Mouse (Mus musculus) liver, embryonic 16.5 days (tissue): ENCODE measurements around the gene Tert. TPM values are rescaled to one million over a fixed set of nuclear protein-coding genes. Genes with fewer than 3 reads are reported as not detected.

ENCODE experiments used
- ATAC-seq: fragments of 200-750 bp; cut with Nextera tagmentation; 2 replicates; pipeline ENCODE4 v1.8.0; 2017; ENCODE audit warnings: low read depth, mild to moderate bottlenecking, moderate number of reproducible peaks, moderate library complexity
- H3K27ac ChIP-seq: fragments of 300-500 bp; sonication (generic); 2 replicates; pipeline ENCODE4 v1.5.1; 2014; ENCODE audit warnings: mild to moderate bottlenecking, low read length
- H3K27me3 ChIP-seq: fragments of 300-500 bp; sonication (generic); 2 replicates; pipeline ENCODE4 v1.6.1; 2014; ENCODE audit warnings: low read depth, low read length, mixed read lengths; ENCODE audit not compliant: control insufficient read depth, insufficient read depth
- H3K36me3 ChIP-seq: fragments of 300-500 bp; sonication (generic); 2 replicates; pipeline ENCODE4 v1.6.1; 2014; ENCODE audit warnings: mild to moderate bottlenecking; ENCODE audit not compliant: control insufficient read depth, insufficient read depth
- H3K4me1 ChIP-seq: fragments of 300-500 bp; sonication (generic); 2 replicates; pipeline ENCODE4 v1.6.1; 2014; ENCODE audit warnings: low read depth, low read length, mixed read lengths; ENCODE audit not compliant: control insufficient read depth
- H3K4me2 ChIP-seq: fragments of 300-500 bp; sonication (generic); 2 replicates; pipeline ENCODE4 v1.6.1; 2014; ENCODE audit warnings: low read depth, low read length, mixed read lengths
- H3K4me3 ChIP-seq: fragments of 300-500 bp; sonication (generic); 2 replicates; pipeline ENCODE4 v1.5.1; 2014; ENCODE audit warnings: low read depth, mild to moderate bottlenecking, low read length
- H3K9ac ChIP-seq: fragments of 300-500 bp; sonication (generic); 2 replicates; pipeline ENCODE4 v1.6.1; 2014; ENCODE audit warnings: low read depth, low read length
- H3K9me3 ChIP-seq: fragments of 300-500 bp; sonication (generic); replicated peaks from 2 replicates; pipeline ENCODE4 v1.6.1; 2016; ENCODE audit warnings: low read length; ENCODE audit not compliant: control insufficient read depth
- WGBS: fragments of 180-500 bp; shearing (Covaris S2); extraction: QIAGEN DNeasy Blood & Tissue Kit; methylation state at CpG from one replicate; pipeline ENCODE4 v1.1.7; 2014; ENCODE audit not compliant: insufficient replicate concordance; 5-methylcytosine and 5-hydroxymethylcytosine counted together
- polyA plus RNA-seq: library from polyadenylated mRNA; unstranded; fragments of >200 nt; fragmentation: Nextera tagmentation; extraction: Ambion mirVana; gene quantifications from 2 replicates; pipeline ENCODE4 v1.2.1, GENCODE M21; 2015

Tert gene
- polyA plus RNA-seq, 1 experiment from 2014 or later, result 2.2 TPM

DNA sequence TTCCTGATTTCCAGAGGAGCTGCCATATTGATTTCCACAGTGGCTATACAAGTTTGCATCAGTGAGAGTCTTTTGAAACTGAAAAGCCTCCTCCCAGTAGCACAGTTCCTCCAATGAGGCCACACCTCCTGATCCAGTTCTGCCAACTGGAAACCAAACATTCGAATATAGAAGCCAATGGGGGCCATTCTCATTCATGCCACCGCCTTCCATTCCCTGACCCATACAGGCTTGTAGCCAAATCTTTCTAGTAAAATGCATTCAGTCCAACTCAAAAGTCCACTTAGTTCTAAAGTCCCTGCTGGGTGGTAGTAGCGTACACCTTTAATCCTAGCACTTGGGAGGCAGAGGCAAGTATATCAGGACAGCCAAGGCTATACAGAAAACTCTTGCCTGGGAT lies 26.6 kb downstream of the Tert start:
- Histone ChIP-seq H3K27ac (no peak overlapping the region), H3K27me3 (no peaks in the 10 kb centered on the region), H3K36me3 (no peaks in the 10 kb centered on the region), H3K4me3 (no peak overlapping the region), H3K4me1 (no peaks in the 10 kb centered on the region), H3K4me2 (no peak overlapping the region), H3K9me3 (no peaks in the 10 kb centered on the region), H3K9ac (no peak overlapping the region)
- WGBS, result 53% methylated on average over 3 of the region's 3 CpGs
- ATAC-seq, result no peak

DNA sequence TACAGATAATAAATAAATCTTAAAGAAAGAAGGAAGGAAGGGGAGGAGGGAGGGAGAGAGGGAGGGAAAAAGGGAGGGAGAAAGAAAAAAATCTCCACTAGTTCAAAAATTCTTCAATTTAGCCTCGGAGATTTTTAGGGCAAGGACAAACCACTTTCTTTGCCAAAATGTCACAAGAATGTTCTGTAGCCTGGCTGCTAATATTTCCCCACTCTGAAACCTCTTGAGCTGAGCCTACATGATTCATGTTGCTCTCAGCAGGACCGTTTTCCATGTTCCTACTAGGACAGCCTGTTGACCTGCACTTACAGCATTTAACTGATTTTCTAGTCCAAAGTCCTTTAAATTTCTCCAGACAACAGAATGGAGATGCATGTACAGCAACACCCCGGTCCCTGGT lies 28.3 kb downstream of the Tert start:
- Histone ChIP-seq H3K4me2 (no peak overlapping the region), H3K27ac (no peak overlapping the region)

DNA sequence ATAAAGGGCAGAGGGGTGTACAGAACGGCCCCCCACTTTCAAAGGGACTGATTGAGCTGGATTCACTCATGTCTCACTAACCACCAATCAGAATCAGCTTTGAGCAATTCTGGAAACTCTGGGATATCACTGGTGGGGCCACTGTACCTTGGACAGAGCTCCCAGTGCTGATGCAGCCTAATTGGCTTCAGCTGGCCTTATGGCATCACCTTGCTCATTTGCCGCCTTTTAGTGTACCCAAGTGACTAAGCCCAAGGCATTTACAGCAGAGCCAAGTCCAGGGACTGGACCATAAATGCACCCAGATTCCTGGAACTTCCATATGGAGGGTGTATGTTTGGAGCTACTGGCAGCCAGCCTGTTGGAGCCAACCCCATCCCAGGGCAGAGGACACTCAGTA lies 32.2 kb downstream of the Tert start:
- Histone ChIP-seq H3K9ac (no peak overlapping the region), H3K36me3 (no peaks in the 10 kb centered on the region), H3K4me3 (no peak overlapping the region), H3K4me1 (no peaks in the 10 kb centered on the region), H3K9me3 (no peaks in the 10 kb centered on the region), H3K4me2 (no peak overlapping the region), H3K27me3 (no peaks in the 10 kb centered on the region), H3K27ac (no peak overlapping the region)
- no peak for ATAC-seq
- 21% methylated on average over 2 of the region's 2 CpGs for WGBS

More for the DNA sequence above, 28.3 kb downstream of the Tert start:
- no peak overlapping the region for H3K4me3 ChIP-seq
- ATAC-seq, result no peak
- WGBS, result 42% methylated on average over 3 of the region's 3 CpGs
- H3K4me1 ChIP-seq, result no peaks in the 10 kb centered on the region
- no peaks in the 10 kb centered on the region for H3K36me3 ChIP-seq
- H3K27me3 ChIP-seq, result no peaks in the 10 kb centered on the region
- no peak overlapping the region for H3K9ac ChIP-seq
- no peaks in the 10 kb centered on the region for H3K9me3 ChIP-seq

DNA sequence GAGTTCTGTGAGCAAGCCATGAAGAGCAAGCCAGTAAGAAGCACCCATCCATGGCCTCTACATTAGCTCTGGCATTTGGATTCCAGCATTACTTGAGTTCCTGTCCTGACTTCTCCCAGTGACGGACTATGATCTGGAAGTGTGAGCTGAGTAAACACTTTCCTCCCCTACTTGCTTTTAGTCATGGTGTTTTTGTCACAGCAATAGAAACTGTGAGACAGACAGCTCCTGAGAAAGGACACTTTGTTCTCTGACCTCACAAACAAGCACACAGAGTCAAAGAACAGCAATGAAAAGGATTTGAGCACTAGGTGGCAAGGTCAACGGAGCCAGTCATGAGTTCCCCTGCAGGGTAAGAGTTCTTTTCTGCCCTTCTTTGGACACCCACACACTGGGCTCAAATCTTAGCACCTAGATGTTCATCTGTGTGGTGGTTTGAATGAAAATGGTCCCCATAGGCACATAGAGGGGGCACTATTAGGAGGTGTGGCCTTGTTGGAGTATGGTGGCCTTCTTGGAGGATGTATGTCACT lies 33.5 kb downstream of the Tert start:
- Histone ChIP-seq H3K9me3 (no peaks in the 10 kb centered on the region), H3K27me3 (no peaks in the 10 kb centered on the region), H3K4me2 (no peak overlapping the region), H3K27ac (no peak overlapping the region), H3K36me3 (no peaks in the 10 kb centered on the region), H3K4me3 (no peak overlapping the region), H3K9ac (no peak overlapping the region), H3K4me1 (no peaks in the 10 kb centered on the region)
- 50% methylated on average over 2 of the region's 2 CpGs for WGBS
- no peak for ATAC-seq

DNA sequence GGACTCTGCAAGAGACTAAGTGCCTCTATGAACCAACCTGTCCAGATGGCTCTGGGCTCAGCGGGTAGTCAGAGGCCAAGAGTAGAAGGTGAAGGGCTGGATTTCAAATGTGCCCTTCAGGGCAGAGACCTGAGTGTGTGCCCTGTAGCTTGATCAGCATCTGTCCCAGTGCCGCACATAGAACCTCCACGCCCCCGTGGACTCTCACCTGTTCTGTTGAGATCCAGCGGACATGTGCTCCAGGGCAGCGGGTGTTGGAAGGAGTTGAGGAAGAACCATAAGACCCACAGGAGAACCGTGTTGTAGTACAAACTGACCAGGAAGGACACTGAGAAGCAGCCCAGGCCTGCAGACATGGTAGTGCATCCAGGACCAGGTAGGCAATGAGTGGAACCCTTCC lies 48.5 kb downstream of the Tert start:
- Histone ChIP-seq H3K4me3 (no peak overlapping the region), H3K27ac (no peak overlapping the region), H3K4me1 (peaks cover 5% of the 10 kb centered on the region), H3K4me2 (no peak overlapping the region), H3K36me3 (no peaks in the 10 kb centered on the region), H3K9ac (no peak overlapping the region), H3K9me3 (no peaks in the 10 kb centered on the region), H3K27me3 (no peaks in the 10 kb centered on the region)
- no peak for ATAC-seq
- 64% methylated on average over 7 of the region's 7 CpGs for WGBS

DNA sequence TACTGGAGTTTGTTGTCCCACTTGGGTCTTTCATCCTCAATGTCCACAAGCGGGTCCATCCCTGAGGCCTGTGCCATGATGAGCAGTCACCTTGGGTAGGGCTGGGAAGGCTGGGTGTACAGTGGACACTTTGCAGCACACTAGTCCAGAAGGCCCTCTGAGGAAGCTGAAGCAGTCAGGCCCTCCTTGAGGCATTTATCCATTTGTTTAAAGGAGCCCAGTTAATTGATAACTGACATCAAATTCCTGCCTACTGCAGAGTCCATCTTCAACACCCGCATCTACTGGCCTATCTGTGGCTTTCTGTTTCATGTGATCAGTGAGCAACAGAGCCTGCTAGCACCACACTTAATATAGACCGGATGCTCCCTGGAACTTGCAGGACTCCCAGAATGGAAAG lies 51.1 kb downstream of the Tert start, which contains the start of gene Slc6a18:
Gene Slc6a18, minus strand, starts transcription at position 171 of the 400 bp plus-strand sequence.
- Histone ChIP-seq H3K27me3 (no peaks in the 10 kb centered on the region), H3K9me3 (no peaks in the 10 kb centered on the region), H3K36me3 (no peaks in the 10 kb centered on the region), H3K27ac (no peak within 1 kb of the TSS), H3K4me1 (peaks cover 5% of the 10 kb centered on the region), H3K9ac (no peak within 1 kb of the TSS), H3K4me2 (no peak within 1 kb of the TSS), H3K4me3 (no peak within 1 kb of the TSS)
- 53% methylated on average over 3 of the region's 3 CpGs for WGBS
- ATAC-seq, result no peak

DNA sequence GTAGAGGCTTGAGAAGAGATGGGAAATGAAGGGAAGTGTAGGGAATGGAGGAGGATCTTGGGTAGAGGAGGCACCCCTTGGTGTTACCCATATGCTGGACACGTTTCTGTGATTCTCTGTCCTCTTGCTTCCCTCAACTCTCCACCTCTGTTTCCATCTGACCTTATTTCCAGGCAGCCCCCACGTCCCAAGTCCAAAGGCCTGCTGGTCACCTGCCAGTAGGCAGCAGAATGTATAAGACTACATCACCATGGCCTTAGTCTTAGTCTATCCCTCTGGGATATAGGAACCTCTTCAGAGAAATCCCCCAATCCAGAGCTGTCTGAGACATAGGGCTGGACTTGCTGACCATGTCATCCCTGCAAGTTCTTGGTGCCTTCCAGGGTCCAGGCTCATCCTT lies 52.6 kb downstream of the Tert start:
- no peaks in the 10 kb centered on the region for H3K27me3 ChIP-seq
- H3K4me3 ChIP-seq, result no peak overlapping the region
- no peaks in the 10 kb centered on the region for H3K9me3 ChIP-seq
- no peak overlapping the region for H3K9ac ChIP-seq
- H3K4me2 ChIP-seq, result no peak overlapping the region
- H3K36me3 ChIP-seq, result no peaks in the 10 kb centered on the region
- no peak overlapping the region for H3K27ac ChIP-seq
- WGBS, result 38% methylated on average over 2 of the region's 2 CpGs
- H3K4me1 ChIP-seq, result peaks cover 5% of the 10 kb centered on the region
- 0 out of 2 replicates have a peak, but pooled peaks have one; percentile 16 for ATAC-seq

DNA sequence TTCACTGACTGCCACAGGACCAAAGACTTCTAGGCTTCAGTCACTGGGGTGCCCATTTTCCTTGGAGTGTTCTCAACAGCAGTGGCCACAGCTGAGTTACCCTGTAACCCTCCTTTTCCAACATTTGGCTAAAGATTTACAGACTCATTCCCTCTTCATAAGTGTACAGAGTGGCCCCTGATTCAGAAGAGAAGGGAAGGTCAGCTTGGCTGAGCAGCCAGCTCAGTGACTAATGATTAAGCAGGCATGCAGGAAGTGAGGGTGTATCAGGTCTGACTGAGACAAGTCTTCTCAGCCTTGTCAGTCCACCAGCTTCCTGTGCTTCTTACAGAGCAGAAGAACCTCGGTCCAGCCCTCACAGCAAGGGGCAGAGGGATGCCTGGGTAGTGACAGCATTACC lies 53.7 kb downstream of the Tert start:
- Histone ChIP-seq H3K4me3 (no peak overlapping the region), H3K4me2 (no peak overlapping the region), H3K27ac (peak overlapping the region; percentile 80), H3K27me3 (no peaks in the 10 kb centered on the region), H3K36me3 (no peaks in the 10 kb centered on the region), H3K9me3 (no peaks in the 10 kb centered on the region), H3K9ac (no peak overlapping the region), H3K4me1 (peaks cover 5% of the 10 kb centered on the region)
- peak; percentile 84 for ATAC-seq
- 7% methylated on average over 1 of the region's 1 CpGs for WGBS

DNA sequence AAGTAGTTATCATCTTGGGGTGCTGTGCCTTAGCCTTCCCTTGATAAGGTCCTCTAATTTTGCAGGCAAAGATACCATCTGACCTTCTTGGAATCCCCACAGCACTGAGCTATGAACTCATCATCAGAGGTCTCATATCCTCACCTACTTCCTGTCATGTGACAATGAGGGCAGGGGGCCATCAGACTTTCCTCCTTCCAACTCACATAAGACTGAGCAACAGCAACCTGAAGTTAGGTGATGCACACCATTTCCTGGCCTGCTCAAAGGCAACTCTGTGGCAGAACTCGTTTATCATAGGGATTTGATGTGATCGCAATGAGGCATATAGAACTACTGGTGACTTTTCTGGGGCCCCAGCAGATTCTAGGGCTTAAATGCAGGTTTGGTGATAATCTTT lies 55.5 kb downstream of the Tert start:
- 57% methylated on average over 2 of the region's 2 CpGs for WGBS
- ATAC-seq, result no peak
- Histone ChIP-seq H3K9ac (no peak overlapping the region), H3K27me3 (no peaks in the 10 kb centered on the region), H3K4me1 (peaks cover 5% of the 10 kb centered on the region), H3K27ac (no peak overlapping the region), H3K4me2 (no peak overlapping the region), H3K9me3 (no peaks in the 10 kb centered on the region), H3K4me3 (no peak overlapping the region), H3K36me3 (no peaks in the 10 kb centered on the region)
